Mouse (Mus musculus) bone marrow, adult 2 months (tissue): ENCODE data around the gene Kdf1.

ENCODE experiments used
- CTCF ChIP-seq: fragments of 200-500 bp; IDR thresholded peaks from 2 replicates; pipeline ENCODE4 v1.5.1; 2011; ENCODE audit warnings: low read length, control low read depth; ENCODE audit not compliant: control insufficient read depth, insufficient read depth
- POLR2A ChIP-seq: fragments of 200-500 bp; IDR thresholded peaks from 2 replicates; pipeline ENCODE4 v1.6.1; 2011; ENCODE audit warnings: low read depth, mild to moderate bottlenecking, control low read depth, low read length, borderline replicate concordance; ENCODE audit not compliant: control insufficient read depth

DNA sequence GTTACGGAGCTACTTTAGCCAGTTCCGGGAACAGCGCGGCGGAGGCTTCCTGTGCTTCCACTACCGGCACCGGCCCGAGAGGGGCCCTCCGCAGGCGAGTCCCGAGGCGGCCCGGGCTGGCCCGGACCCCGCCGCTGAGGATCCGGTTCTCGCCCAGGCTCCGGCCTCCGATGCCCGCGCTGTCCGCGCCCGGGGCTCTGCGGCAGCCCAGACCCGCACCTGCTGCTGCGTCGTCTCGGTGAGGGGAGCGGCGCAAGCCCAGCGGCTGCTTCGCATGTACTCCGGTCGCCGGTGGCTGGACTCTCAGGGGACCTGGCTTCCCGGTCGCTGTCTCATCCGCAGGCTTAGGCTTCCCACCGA is 56.1 kb downstream of the Kdf1 start:
- TF ChIP-seq POLR2A (no peak), CTCF (no peak)
